Mouse (Mus musculus): ENCODE measurements at regions not wholly inside any gene's neighbourhood (a gene's known extent, or its start where the extent isn't known, plus 50 kb on each side); places are given as distances from the start of the nearest gene placed in this dataset.

- DNase-seq (ENCODE audit: low spot score in 2 of 2) = no peak
These were observed 340.2 kb upstream of the Slc24a2 start for GRCm38 (mm10) chr4:87570470-87570891.

DNA sequence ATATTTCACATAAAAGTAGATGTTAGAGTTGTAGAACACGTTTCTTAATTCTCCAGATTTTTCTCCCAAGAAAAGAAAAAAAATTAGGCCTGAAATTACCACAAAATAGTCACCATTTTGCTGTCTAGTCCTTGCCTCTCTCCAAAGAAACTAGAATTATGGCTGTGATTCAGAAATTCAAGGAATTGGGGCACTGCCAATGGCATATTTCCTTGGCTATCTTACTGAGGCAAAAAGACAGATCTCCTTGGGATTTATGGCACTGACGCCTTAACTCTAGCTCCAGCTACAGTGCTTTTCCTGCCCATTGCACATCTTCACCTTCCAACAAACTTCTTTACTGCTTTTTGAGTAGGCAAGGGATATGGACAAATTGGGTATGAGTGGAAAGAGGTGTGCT, 336.3 kb upstream of the Slc24a2 start:
- DNase-seq (ENCODE audit: low spot score in 2 of 2) = peak in 1 of 2 experiments; percentile 10

DNA sequence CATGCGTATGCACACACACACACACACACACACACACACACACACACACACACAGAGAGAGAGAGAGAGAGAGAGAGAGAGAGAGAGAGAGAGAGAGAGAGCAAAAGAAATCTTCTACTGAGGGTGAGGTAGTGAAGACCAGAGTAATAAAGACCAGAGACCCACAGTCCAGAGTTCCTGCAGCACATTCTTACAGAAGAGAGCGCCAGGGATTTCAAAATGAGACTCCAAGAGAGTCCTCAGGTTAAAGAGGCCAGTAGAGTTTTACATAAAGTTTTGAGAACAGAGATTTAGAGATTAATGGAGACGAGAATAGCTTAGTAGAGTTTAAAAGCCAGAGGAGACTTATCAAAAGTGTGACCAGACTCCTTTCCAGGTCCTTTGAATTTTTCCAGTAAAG, 324.6 kb upstream of the Slc24a2 start:
- no peak for DNase-seq (ENCODE audit: low spot score in 2 of 2)

Measured in adrenal gland, postnatal 4 days (tissue).